Mouse (Mus musculus) frontal cortex, postnatal 14 days (tissue): ENCODE results near the gene Zfp574.
"Not testable (repeated sequence)": the region's sequence is repeated elsewhere in the genome, so short reads cannot be mapped to it uniquely, and the experiment has no call there.

Experiments used
- DNase-seq, 2 experiments: peaks; one replicate each; pipeline ENCODE4 v3.0.0; 2022; ENCODE audit warnings: low spot score in 2 of 2

Gene Zfp574

DNA sequence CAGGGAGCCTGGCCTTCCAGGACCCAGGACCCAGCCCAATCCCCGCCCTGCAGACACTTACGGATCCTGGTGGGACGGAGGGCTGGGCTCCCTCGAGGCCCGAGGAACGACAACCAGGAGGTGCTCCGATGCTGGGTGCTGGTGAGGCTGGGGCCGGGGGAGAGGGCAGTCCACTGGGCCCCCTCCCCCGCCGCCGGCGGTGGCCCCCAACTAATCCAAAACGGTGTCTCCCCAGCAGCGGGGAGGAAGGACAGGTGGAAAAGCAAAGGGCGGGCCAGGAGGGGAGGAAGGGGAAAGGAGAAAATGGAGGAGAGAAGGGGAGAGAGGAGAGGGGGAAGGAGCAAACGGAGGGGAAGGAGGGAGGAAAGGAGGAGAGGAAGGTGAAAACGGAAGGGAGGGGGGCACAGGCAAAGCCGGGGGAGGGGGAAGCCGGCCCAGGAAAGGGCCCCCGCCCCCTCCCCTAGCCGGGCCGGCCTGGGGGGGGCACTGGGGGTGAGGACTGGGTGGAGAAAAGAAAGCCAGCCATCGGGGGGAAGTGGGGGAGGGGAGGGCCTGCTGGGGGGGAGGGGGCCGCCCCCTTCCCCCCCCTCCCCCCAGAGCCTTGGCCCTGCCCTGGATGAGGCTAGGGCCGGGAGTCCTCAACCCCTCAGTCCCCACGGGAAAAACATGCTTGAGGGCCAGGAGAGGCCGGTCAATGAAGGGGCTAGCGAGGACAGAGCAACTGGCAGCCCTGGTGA, at the start of gene Zfp574, which contains the start of gene Grik5:
Zfp574 (plus strand) TSS at position 589 of the 737 bp plus-strand sequence.
Grik5 (minus strand) TSS at position 368 of the 737 bp plus-strand sequence.
- DNase-seq, result no peak

GRCm38 (mm10) chr7:25025855-25026439, 46.4 kb upstream of the Zfp574 start:
- DNase-seq, result no peak

GRCm38 (mm10) chr7:25026452-25026851, 45.9 kb upstream of the Zfp574 start:
- no peak for DNase-seq

- peak; percentile 49 to 74 for DNase-seq
Measured at GRCm38 (mm10) chr7:25030032-25030753, 42.2 kb upstream of the Zfp574 start.

DNA sequence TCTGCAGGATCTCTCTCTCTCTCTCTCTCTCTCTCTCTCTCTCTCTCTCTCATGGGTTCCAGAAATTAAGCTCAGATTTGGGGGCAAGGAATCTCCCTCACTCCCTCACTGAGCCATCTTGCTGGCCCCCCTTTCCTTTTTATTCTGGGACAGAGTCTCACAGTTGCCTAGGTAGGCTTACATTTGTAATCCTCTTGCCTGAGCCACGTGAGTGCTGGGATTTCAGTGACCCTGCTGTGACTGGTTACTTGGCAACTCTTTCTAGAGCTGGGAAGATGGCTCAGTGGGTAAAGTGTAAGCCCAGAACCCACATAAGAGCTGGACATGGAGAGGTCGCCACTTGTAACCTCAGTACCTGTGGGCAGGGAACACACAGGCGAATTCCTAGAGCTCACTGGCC, 40.8 kb upstream of the Zfp574 start:
- DNase-seq, result no peak

DNA sequence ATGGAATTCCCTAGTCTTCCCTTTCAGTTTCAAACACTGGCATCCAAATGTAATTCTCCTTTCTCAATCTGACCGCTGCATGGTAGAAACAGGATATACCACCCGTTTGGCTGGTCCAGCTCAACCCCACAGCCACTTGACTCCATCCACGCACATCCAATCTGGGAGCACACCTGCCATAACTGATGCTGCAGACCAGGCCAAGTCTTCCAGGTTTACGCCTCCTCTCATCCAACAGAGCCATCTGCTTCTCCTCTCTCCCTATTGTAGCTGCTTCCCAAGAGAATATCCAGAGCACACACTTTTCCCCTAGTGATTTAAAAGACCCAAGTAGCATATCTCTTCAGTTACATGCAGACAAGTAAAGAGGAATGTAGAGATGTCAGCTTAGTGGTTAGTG, 37.6 kb upstream of the Zfp574 start:
- no peak for DNase-seq

DNA sequence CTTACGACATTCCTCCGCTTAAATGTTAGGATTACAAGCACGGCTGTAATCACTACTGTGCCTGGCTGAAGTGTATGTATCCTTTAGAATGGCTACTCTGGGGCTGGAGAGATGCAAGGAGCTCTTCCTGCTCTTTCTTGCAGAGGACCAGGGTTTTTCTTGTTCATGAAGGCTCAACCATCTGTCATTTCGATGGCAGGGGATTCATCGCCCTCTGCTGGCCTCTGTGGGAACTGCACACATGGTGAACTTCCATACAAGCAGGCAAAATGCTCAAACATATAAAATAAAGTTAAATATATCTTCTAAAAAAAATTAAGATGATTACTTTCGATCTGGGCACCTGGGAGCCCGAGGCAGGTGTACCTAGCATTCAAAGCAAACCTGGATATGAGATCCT, 36.5 kb upstream of the Zfp574 start:
- DNase-seq, result peak; percentile 65 to 82

- DNase-seq, result no peak
Measured at GRCm38 (mm10) chr7:25041921-25042320, 30.4 kb upstream of the Zfp574 start.

GRCm38 (mm10) chr7:25044599-25044998, 27.8 kb upstream of the Zfp574 start:
- DNase-seq, result not testable (repeated sequence)

- DNase-seq, result no peak
Measured at GRCm38 (mm10) chr7:25047363-25047762, 25.0 kb upstream of the Zfp574 start.

DNA sequence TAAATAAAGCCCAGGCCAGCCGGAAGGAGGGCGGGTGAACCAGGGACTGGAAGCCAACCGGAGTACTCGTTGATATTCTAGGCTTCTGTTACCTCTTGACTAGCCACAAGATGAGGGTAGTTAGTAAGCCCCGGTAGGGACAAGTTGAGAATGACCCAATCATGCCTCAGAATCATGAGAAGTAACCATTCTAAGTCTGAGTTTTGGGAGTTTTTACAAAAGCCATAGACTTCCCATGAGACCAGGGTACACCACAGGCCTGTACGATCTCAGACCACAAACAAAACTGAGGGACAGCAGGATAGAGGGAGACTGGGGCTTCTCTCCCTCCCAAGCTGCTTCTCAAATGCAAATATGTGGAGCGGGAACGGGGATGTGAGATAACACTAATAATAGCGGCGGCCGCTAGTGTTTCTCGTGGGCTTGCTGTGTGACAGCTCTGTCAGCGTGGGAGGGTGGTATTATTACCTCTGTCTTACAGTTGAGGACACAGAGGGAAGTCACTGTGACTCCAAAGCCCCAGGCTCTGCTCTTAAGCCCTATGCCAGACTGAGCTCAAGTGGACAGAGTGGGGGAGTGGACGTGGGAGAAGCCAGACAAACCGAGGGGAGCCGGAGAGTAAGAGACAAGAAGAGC, 23.0 kb upstream of the Zfp574 start:
- DNase-seq, result no peak

- no peak for DNase-seq
Measured at GRCm38 (mm10) chr7:25052587-25052986, 19.8 kb upstream of the Zfp574 start.

DNA sequence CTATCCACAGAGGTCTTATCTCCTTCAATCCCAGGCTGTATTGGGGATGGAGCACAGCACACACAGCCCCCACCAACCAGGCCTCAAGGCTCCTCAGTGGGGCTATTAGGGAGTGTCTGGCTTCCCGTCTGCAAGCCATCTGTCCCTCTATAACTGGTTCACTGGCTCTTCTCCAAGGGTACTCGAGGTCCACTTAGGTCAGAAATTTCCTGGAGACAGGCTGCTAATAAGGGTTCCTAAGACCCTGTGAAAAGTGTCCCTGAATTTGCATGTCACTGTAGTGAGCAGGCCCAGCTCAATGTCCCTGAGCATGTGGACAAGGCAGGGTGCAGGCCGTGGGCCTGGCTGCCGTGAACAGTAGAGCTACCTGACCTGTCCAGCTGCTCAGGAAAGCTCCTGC, 15.4 kb upstream of the Zfp574 start:
- DNase-seq, result no peak

- no peak for DNase-seq
Measured at GRCm38 (mm10) chr7:25057888-25058287, 14.5 kb upstream of the Zfp574 start.

- no peak for DNase-seq
Measured at GRCm38 (mm10) chr7:25058394-25058793, 14.0 kb upstream of the Zfp574 start.

- DNase-seq, result no peak
Measured at GRCm38 (mm10) chr7:25058836-25059235, 13.5 kb upstream of the Zfp574 start.

DNA sequence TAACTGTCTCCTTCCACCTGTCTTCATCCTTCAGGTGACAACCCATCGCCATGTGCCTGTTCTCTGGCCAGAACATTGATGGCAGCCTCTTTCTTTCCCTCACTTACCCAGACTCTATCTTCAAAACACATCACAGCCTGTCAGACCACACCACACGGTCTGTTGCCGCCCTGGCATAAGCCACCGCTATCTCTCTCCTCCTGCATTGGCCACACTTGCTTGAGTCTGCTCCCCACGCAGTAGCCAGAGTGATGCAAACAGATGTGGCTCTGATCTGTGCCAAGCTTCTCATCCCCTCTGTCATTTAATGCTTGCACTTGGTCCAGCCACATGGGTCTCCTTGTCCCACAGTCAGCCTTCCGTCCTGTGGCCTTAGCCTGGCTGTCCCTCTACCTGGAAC, 9.0 kb upstream of the Zfp574 start:
- no peak for DNase-seq

GRCm38 (mm10) chr7:25063900-25064299, 8.5 kb upstream of the Zfp574 start:
- DNase-seq, result no peak

DNA sequence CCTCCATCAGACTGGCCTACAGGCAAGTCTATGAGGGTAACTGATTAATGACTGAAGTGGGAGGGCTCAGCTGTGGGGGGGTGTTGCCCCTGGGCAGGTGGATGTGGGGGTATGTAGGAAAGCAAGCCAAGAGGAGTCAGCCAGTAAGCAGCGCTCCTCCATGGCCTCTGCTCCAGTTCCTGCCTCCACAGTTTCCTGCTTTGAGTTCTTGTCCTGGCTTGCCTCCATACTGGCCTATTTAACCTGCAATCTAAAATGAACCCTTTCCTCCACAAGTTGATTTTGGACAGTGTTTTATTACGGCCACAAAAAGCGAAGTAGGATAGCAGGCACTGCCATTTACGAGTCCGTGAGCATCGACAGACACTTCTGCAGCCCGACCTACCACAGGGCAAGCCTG, 5.0 kb upstream of the Zfp574 start:
- DNase-seq, result no peak

DNA sequence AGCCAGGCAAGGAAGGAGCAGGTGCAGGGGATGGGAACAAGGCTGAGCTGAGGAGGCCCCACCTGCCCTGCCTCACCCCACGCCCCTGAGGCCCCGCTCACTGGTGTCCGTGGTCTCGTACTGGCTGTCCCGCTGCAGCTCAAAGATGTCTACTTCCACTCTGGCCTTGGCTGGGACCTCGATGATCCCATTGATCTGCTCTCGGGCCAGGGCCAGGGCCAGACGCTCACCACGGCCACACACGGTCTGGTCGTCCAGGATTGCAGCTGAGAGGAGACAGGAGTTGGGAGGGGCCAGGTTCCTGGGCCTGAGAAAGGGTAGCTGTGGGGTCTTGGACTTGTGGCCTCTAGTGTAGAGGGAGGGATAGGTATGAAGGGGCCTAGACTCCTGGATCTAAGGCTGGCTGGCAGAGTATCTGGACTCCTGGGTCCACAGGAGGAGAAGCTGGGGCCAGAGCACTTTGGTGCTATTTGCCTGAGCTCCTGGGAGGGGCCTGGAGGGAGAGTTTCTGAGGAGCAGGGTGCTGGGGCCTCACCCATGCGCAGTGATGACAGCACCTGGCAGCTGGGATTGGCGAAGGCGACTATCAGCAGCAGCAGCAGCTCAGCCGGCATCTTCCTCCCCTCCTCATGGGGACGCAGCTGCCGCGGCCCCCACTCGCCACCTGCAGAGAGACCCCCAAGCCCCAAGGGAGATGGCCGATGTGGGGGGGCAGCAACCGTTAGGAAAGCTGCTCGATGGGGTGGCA, 4.3 kb upstream of the Zfp574 start:
- DNase-seq, result no peak

GRCm38 (mm10) chr7:25068724-25069123, 3.6 kb upstream of the Zfp574 start:
- peak; percentile 60 to 65 for DNase-seq
